Mouse (Mus musculus) cerebellum, adult 2 months (tissue): ENCODE measurements at regions not wholly inside any gene's neighbourhood (a gene's known extent, or its start where the extent isn't known, plus 50 kb on each side); places are given as distances from the start of the nearest gene placed in this dataset.

Experiments
- DNase-seq, 2 experiments: peaks; one replicate each; pipeline ENCODE4 v3.0.0; 2021
- H3K27ac ChIP-seq: fragments of 200-500 bp; 2 replicates; pipeline ENCODE4 v1.5.1; 2012; ENCODE audit warnings: low read length, control low read depth, inconsistent platforms; ENCODE audit not compliant: insufficient read depth
- H3K27me3 ChIP-seq: fragments of 200-500 bp; 2 replicates; pipeline ENCODE4 v1.6.1; 2012; ENCODE audit warnings: inconsistent platforms, mild to moderate bottlenecking, low read length, moderate library complexity; ENCODE audit not compliant: control insufficient read depth, insufficient read depth
- H3K4me1 ChIP-seq: fragments of 200-500 bp; 2 replicates; pipeline ENCODE4 v1.6.1; 2011; ENCODE audit warnings: low read length; ENCODE audit not compliant: control insufficient read depth, insufficient read depth
- H3K4me3 ChIP-seq: fragments of 200-500 bp; replicated peaks from 2 replicates; pipeline ENCODE3; 2011; ENCODE audit warnings: mild to moderate bottlenecking, low read depth, low read length, control low read depth; ENCODE audit not compliant: insufficient read depth
- CTCF ChIP-seq: fragments of 200-500 bp; IDR thresholded peaks from 2 replicates; pipeline ENCODE4 v1.5.1; 2011; ENCODE audit warnings: low read depth, mild to moderate bottlenecking, control low read depth, low read length, moderate library complexity, borderline replicate concordance; ENCODE audit not compliant: insufficient read depth
- POLR2A ChIP-seq: fragments of 200-500 bp; IDR thresholded peaks from 2 replicates; pipeline ENCODE4 v1.6.1; 2011; ENCODE audit warnings: low read length, control low read depth, borderline replicate concordance; ENCODE audit not compliant: insufficient read depth
- WGBS: fragments of 180-500 bp; shearing (Covaris S2); methylation state at CpG from one replicate; pipeline ENCODE4 v1.1.7; 2018; 5-methylcytosine and 5-hydroxymethylcytosine counted together

- DNase-seq = no peak
- TF ChIP-seq CTCF = no peak
- TF ChIP-seq POLR2A = no peak
These were observed 187.1 kb upstream of the Cnr1 start for GRCm38 (mm10) chr4:33737337-33737736.

GRCm38 (mm10) chr4:33737859-33738417, 186.5 kb upstream of the Cnr1 start:
- DNase-seq = no peak
- 77% methylated on average over 8 of the region's 8 CpGs for WGBS
- Histone ChIP-seq H3K4me1 (peaks cover 8% of the 10 kb centered on the region), H3K27ac (no peak overlapping the region), H3K4me3 (no peak overlapping the region), H3K27me3 (no peaks in the 10 kb centered on the region)
- TF ChIP-seq CTCF = no peak
- TF ChIP-seq POLR2A = no peak

More at GRCm38 (mm10) chr4:33737337-33737736, 187.1 kb upstream of the Cnr1 start:
- Histone ChIP-seq H3K27ac (no peak overlapping the region), H3K4me3 (no peak overlapping the region), H3K27me3 (no peaks in the 10 kb centered on the region), H3K4me1 (peaks cover 8% of the 10 kb centered on the region)
- 90% methylated on average over 1 of the region's 1 CpGs for WGBS

- Histone ChIP-seq H3K27me3 (no peaks in the 10 kb centered on the region), H3K27ac (no peak overlapping the region), H3K4me1 (peaks cover 8% of the 10 kb centered on the region), H3K4me3 (no peak overlapping the region)
- TF ChIP-seq POLR2A = no peak
- no peak for TF ChIP-seq CTCF
- whole genome bisulfite sequencing = 95% methylated on average over 8 of the region's 8 CpGs
- no peak for DNase-seq
These were observed 185.0 kb upstream of the Cnr1 start for GRCm38 (mm10) chr4:33739211-33739904.

GRCm38 (mm10) chr4:33740982-33741381, 183.4 kb upstream of the Cnr1 start:
- H3K27ac ChIP-seq = no peak overlapping the region
- no peak for DNase-seq
- no peaks in the 10 kb centered on the region for H3K4me1 ChIP-seq
- no peak for TF ChIP-seq POLR2A
- no peak for TF ChIP-seq CTCF
- WGBS = 82% methylated on average over 12 of the region's 12 CpGs
- no peak overlapping the region for H3K4me3 ChIP-seq
- H3K27me3 ChIP-seq = no peaks in the 10 kb centered on the region

- TF ChIP-seq CTCF (no peak), POLR2A (no peak)
- Histone ChIP-seq H3K27me3 (no peaks in the 10 kb centered on the region), H3K4me3 (no peak overlapping the region), H3K4me1 (no peaks in the 10 kb centered on the region), H3K27ac (no peak overlapping the region)
- no peak for DNase-seq
- 91% methylated on average over 3 of the region's 3 CpGs for WGBS
These were observed 179.2 kb upstream of the Cnr1 start for GRCm38 (mm10) chr4:33745180-33745579.

GRCm38 (mm10) chr4:33747316-33747895, 177.0 kb upstream of the Cnr1 start:
- no peak for DNase-seq
- Histone ChIP-seq H3K4me3 (no peak overlapping the region), H3K27me3 (no peaks in the 10 kb centered on the region), H3K27ac (no peak overlapping the region), H3K4me1 (no peaks in the 10 kb centered on the region)
- 51% methylated on average over 5 of the region's 5 CpGs for WGBS
- no peak for TF ChIP-seq POLR2A
- TF ChIP-seq CTCF = no peak

- TF ChIP-seq POLR2A = no peak
- TF ChIP-seq CTCF = no peak
- WGBS = 73% methylated on average over 2 of the region's 2 CpGs
- no peak overlapping the region for H3K4me3 ChIP-seq
- H3K27ac ChIP-seq = no peak overlapping the region
- no peak for DNase-seq
- no peaks in the 10 kb centered on the region for H3K27me3 ChIP-seq
- H3K4me1 ChIP-seq = no peaks in the 10 kb centered on the region
These were observed 156.7 kb upstream of the Cnr1 start for GRCm38 (mm10) chr4:33767721-33768120.

GRCm38 (mm10) chr4:33786027-33786426, 138.4 kb upstream of the Cnr1 start:
- TF ChIP-seq CTCF (no peak), POLR2A (no peak)
- WGBS = 96% methylated on average over 4 of the region's 4 CpGs
- no peak for DNase-seq
- Histone ChIP-seq H3K4me3 (no peak overlapping the region), H3K27ac (no peak overlapping the region), H3K4me1 (no peaks in the 10 kb centered on the region), H3K27me3 (no peaks in the 10 kb centered on the region)
